Mouse (Mus musculus): Measurements from ENCODE around the gene Ccdc142. TPM values are rescaled to one million over a fixed set of nuclear protein-coding genes. Genes with fewer than 3 reads are reported as not detected.

Ccdc142 gene
- polyA plus RNA-seq (2016; fragmentation: Nextera tagmentation; extraction: Ambion mirVana): 1.7 and 3.8 TPM in 2 replicates

DNA sequence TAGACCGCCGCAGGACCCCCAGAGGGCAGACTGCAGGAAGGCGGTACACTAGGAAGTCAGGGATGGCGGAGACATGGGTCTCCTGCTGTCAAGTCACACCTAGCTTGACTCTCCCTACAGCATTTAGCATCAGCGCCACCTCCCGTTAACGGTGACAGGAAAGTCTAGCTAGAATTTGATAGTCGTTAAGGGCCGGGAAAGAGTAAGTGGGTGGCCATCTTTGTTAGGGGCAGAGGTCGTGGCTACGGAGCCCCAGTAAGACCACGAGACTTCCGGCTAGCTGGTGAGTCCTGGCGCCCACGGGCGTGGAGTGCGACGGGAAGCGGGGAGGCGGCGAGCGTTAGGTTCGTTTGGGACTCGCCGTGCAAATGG is at the start of gene Ccdc142, which contains the start of gene Gm42688:
TSS of gene Ccdc142 (plus strand) at position 286 of the 372 bp plus-strand sequence.
TSS of gene Gm42688 (plus strand) at position 302 of the 372 bp plus-strand sequence.
- Histone ChIP-seq H3K36me3 (peaks cover 7% of the 10 kb centered on the region; the same call in 1 of the 2 replicates), H3K4me3 (peak within 1 kb of the TSS; percentile 76), H3K9me3 (replicated peaks) (no peaks in the 10 kb centered on the region), H3K27me3 (ENCODE audit: low read depth, poor library complexity, severe bottlenecking) (peaks cover 11% of the 10 kb centered on the region), H3K27ac (peak within 1 kb of the TSS; percentile 89), H3K4me1 (peaks cover 36% of the 10 kb centered on the region)
- no peak for DNase-seq (ENCODE audit: low spot score)
- WGBS: 0% methylated on average over 25 of the region's 25 CpGs

DNA sequence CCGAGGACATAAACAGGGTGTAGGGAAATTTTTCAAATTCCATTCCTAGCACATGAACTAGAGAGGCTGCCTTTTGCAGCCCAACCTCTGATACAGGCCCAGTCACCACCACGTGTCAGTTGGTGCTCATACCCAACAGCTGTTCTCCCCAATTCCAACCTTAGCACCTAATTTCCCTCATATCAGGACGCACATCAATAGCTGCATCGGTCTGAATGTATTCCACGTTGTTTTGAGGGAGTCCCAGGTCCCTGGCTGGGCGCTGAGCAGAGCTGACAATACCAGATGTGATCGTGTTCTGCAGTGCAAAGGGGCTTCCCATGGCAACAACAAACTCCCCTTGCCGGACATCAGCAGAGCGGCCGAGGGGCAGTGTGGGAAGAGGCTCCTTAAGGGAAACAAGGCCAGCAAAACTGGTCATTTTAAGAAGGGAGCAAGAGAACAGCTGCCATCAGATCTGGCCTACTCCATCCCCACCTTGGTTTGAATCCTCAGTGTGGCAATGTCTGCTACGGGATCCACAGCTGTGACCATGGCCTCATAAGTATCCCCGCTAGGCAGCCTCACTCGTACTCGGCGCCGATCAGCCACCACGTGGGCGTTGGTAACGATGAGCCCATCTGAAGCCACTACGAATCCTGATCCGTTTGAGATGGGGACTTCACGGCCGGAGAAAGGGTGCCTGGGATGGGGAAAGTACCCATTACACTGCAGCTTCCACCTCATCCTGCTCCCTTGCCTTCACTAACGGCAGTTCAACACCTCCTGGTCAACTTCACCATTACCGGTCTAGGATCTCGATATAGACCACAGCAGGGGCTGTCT is 48.1 kb upstream of the Ccdc142 start:
- Histone ChIP-seq H3K27ac (peak overlapping the region; percentile 93), H3K27me3 (ENCODE audit: low read depth, poor library complexity, severe bottlenecking) (peaks cover 3% of the 10 kb centered on the region; the same call in 1 of the 2 replicates), H3K4me3 (peak overlapping the region; percentile 99), H3K4me1 (peaks cover 33% of the 10 kb centered on the region), H3K9me3 (replicated peaks) (no peaks in the 10 kb centered on the region), H3K36me3 (peaks cover 53% of the 10 kb centered on the region)
- peak; percentile 64 for DNase-seq (ENCODE audit: low spot score)
- 4% methylated on average over 26 of the region's 26 CpGs for WGBS

GRCm38 (mm10) chr6:83054074-83054851 is 47.1 kb upstream of the Ccdc142 start, which contains the start of gene Aup1:
TSS of gene Aup1 (plus strand) at chr6:83054521.
- Histone ChIP-seq H3K27ac (peak within 1 kb of the TSS; percentile 93), H3K4me3 (peak within 1 kb of the TSS; percentile 99), H3K9me3 (replicated peaks) (no peaks in the 10 kb centered on the region), H3K36me3 (peaks cover 56% of the 10 kb centered on the region), H3K27me3 (ENCODE audit: low read depth, poor library complexity, severe bottlenecking) (peaks cover 10% of the 10 kb centered on the region), H3K4me1 (peaks cover 33% of the 10 kb centered on the region)
- DNase-seq (ENCODE audit: low spot score): peak; percentile 98
- under 1% methylated on average over 64 of the region's 64 CpGs for WGBS

DNA sequence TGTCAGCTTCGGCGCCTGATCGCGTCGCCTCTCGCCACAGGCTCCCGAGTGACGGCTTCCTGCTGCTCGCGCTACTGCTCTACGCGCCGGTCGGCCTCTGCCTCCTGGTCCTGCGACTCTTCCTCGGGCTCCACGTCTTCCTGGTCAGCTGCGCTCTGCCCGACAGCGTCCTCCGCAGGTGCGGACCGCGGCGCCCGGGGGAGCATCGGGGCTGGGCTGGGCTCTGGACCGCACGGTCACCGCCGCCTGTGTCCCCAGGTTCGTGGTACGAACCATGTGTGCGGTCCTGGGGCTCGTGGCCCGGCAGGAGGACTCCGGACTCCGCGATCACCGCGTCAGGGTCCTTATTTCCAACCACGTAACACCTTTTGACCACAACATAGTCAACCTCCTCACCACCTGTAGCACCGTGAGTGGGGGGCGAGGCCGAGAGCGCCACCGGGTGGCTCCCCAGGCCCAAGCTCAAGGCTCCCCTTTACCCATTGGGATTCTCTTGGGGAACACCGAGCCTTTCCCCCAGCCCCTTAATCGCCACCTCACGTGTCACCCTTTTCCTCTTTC is 46.5 kb upstream of the Ccdc142 start, which contains the start of gene Htra2:
TSS of gene Htra2 (minus strand) at position 403 of the 561 bp plus-strand sequence.
- no peak for DNase-seq (ENCODE audit: low spot score)
- H3K4me1 ChIP-seq: peaks cover 29% of the 10 kb centered on the region
- peaks cover 17% of the 10 kb centered on the region for H3K27me3 ChIP-seq (ENCODE audit: low read depth, poor library complexity, severe bottlenecking)
- H3K4me3 ChIP-seq: peak within 1 kb of the TSS; percentile 99
- under 1% methylated on average over 50 of the region's 50 CpGs for WGBS
- peak within 1 kb of the TSS; percentile 93 for H3K27ac ChIP-seq
- peaks cover 52% of the 10 kb centered on the region for H3K36me3 ChIP-seq
- H3K9me3 ChIP-seq (replicated peaks): no peaks in the 10 kb centered on the region

DNA sequence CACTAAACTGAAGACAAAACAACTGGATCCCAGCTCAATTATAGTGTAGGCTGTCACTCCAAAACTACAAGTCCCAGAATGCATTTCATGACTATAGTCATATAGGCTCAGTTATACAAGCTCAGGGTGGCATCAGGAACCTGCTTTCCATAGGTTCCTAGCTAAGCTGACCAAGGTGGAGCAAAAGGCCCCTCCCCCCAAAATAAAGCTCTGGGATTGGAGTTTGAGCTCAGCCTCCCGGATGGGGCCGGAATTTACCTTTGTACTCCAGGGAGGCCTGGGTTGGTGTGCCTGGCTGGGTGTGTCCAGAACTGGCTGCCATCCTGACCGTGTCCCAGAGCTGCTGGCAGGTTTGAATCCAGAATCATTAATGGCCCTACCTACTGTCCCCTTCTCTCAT is 43.6 kb upstream of the Ccdc142 start, which contains the start of gene Dqx1:
TSS of gene Dqx1 (plus strand) at position 55 of the 400 bp plus-strand sequence.
- no peaks in the 10 kb centered on the region for H3K9me3 ChIP-seq (replicated peaks)
- H3K36me3 ChIP-seq: peaks cover 29% of the 10 kb centered on the region
- H3K27ac ChIP-seq: no peak within 1 kb of the TSS
- 50% methylated on average over 3 of the region's 3 CpGs for WGBS
- no peak for DNase-seq (ENCODE audit: low spot score)
- H3K4me1 ChIP-seq: peaks cover 36% of the 10 kb centered on the region
- peaks cover 46% of the 10 kb centered on the region for H3K27me3 ChIP-seq (ENCODE audit: low read depth, poor library complexity, severe bottlenecking)
- H3K4me3 ChIP-seq: no peak within 1 kb of the TSS

GRCm38 (mm10) chr6:83058725-83059124 is 42.7 kb upstream of the Ccdc142 start:
- H3K9me3 ChIP-seq (replicated peaks): no peaks in the 10 kb centered on the region
- 84% methylated on average over 2 of the region's 2 CpGs for WGBS

GRCm38 (mm10) chr6:83065995-83066394 is 35.4 kb upstream of the Ccdc142 start:
- WGBS: 46% methylated on average over 8 of the region's 8 CpGs
- Histone ChIP-seq H3K9me3 (replicated peaks) (no peaks in the 10 kb centered on the region), H3K27me3 (ENCODE audit: low read depth, poor library complexity, severe bottlenecking) (peaks cover 100% of the 10 kb centered on the region), H3K4me3 (no peak overlapping the region), H3K4me1 (peaks cover 29% of the 10 kb centered on the region), H3K36me3 (no peaks in the 10 kb centered on the region), H3K27ac (no peak overlapping the region)
- DNase-seq (ENCODE audit: low spot score): no peak

More at GRCm38 (mm10) chr6:83058725-83059124, 42.7 kb upstream of the Ccdc142 start:
- Histone ChIP-seq H3K27ac (no peak overlapping the region), H3K4me3 (no peak overlapping the region), H3K36me3 (peaks cover 29% of the 10 kb centered on the region), H3K27me3 (ENCODE audit: low read depth, poor library complexity, severe bottlenecking) (peaks cover 55% of the 10 kb centered on the region), H3K4me1 (peaks cover 27% of the 10 kb centered on the region)
- no peak for DNase-seq (ENCODE audit: low spot score)

DNA sequence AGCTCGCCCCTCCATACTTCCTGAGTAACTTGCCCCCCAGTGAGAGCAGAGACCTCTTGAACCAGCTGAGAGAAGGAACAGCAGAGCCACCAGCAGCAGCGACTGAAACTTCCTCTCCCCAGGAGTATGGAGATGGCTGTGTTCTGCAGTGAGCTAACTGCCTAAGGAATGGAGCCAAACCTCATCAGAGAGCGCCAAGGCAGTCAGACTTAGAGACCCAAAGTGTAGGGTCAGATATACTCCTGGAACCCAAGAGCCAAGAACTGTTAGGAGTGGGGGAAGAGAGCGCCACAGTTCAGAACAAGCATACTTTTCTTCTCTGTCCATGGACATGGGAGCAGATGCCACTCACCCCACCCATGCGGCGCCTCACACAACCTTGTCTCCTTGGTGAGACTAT is 35.0 kb upstream of the Ccdc142 start:
- Histone ChIP-seq H3K27ac (no peak overlapping the region), H3K9me3 (replicated peaks) (no peaks in the 10 kb centered on the region), H3K4me3 (no peak overlapping the region), H3K36me3 (no peaks in the 10 kb centered on the region), H3K27me3 (ENCODE audit: low read depth, poor library complexity, severe bottlenecking) (peaks cover 100% of the 10 kb centered on the region), H3K4me1 (peaks cover 33% of the 10 kb centered on the region)
- DNase-seq (ENCODE audit: low spot score): no peak
- WGBS: 23% methylated on average over 6 of the region's 6 CpGs

GRCm38 (mm10) chr6:83068221-83068620 is 33.2 kb upstream of the Ccdc142 start:
- Histone ChIP-seq H3K9me3 (replicated peaks) (no peaks in the 10 kb centered on the region), H3K4me3 (peak overlapping the region; percentile 44; the same call in 1 of the 2 replicates), H3K27ac (no peak overlapping the region), H3K4me1 (peaks cover 35% of the 10 kb centered on the region), H3K27me3 (ENCODE audit: low read depth, poor library complexity, severe bottlenecking) (peaks cover 100% of the 10 kb centered on the region), H3K36me3 (no peaks in the 10 kb centered on the region)
- DNase-seq (ENCODE audit: low spot score): no peak
- 4% methylated on average over 8 of the region's 8 CpGs for WGBS

DNA sequence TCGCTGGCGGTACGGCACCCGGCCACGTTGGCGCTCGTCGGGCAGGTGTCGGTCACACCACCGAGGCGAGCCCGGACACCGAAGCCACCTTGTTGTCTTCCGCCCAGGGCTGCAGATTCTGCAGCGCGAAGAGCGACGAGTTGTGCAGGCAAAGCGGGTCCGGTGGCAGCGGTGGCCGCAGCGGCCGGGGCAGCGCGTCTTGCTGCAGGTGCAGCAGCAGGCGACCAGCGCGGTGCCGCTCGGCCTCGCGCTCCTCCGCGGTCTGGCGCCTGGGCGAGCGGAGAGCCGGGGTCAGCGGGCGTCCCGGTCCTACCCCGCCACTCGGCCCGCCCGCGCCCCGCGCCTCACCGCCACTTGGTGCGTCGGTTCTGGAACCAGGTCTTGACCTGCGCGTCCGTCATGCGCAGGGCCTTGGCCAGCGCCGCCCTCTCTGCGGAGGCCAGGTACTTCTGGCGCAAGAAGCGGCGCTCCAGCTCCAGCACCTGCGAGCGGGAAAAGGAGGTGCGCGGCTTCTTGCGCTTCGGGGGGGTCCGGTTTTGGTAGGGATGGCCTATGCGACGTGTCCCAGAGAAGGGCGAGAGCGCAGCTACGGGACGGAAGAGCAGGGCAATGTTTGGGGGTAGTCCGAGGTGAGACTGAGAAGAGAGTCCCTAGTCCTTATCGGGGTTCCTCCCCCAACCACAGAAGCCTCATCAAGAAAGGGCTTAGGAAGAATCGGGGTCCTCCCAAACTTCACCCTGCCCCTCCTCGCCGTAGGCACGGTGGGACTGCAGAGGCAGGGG is 32.5 kb upstream of the Ccdc142 start:
- DNase-seq (ENCODE audit: low spot score): peak; percentile 69
- H3K27ac ChIP-seq: no peak overlapping the region
- H3K9me3 ChIP-seq (replicated peaks): no peaks in the 10 kb centered on the region
- H3K4me3 ChIP-seq: peak overlapping the region; percentile 44
- H3K36me3 ChIP-seq: no peaks in the 10 kb centered on the region
- H3K4me1 ChIP-seq: peaks cover 35% of the 10 kb centered on the region
- peaks cover 100% of the 10 kb centered on the region for H3K27me3 ChIP-seq (ENCODE audit: low read depth, poor library complexity, severe bottlenecking)
- 1% methylated on average over 81 of the region's 81 CpGs for WGBS

DNA sequence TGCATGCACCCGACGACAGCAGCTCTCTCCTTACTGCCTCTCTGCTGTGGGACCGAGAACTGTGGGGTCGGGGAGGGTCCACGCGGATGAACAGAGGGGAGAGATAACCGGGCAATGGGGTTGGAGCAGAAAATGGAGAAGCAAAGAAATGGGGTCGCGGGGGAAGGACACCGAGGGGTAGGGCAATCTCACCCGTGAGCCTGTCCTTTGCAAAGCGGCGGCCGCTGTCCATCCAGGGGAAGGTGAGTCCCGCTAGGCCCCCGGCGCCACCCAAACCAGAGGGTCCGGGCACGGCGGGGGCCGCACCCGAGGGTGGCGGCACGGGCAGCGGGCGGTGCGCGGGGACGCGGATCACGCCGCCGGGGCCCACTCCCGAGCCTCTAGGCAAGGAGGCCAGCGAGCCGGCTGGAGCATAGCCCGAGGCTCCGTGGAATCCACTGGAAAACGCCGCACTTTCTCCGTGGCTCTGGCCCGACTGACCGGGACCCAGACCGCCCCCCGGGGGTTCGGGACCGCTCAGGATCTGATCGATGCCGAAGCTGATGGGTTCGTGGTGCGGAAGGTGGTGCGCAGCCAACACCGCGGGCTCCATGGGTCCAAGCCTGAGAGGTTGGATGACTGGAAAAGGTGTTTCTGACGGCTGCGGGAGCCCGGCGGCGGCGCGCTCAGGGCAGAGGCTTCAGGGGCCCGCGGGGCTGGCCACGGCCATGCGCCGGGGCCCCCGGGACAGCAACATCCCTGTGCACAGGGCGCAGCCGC is 31.7 kb upstream of the Ccdc142 start:
- H3K4me1 ChIP-seq: peaks cover 35% of the 10 kb centered on the region
- H3K27me3 ChIP-seq (ENCODE audit: low read depth, poor library complexity, severe bottlenecking): peaks cover 100% of the 10 kb centered on the region
- no peaks in the 10 kb centered on the region for H3K36me3 ChIP-seq
- 1% methylated on average over 69 of the region's 69 CpGs for WGBS
- H3K4me3 ChIP-seq: peak overlapping the region; percentile 44
- no peaks in the 10 kb centered on the region for H3K9me3 ChIP-seq (replicated peaks)
- peak; percentile 68 for DNase-seq (ENCODE audit: low spot score)
- 0 out of 2 replicates have a peak overlapping the region, but pooled peaks have one; percentile 11 for H3K27ac ChIP-seq

DNA sequence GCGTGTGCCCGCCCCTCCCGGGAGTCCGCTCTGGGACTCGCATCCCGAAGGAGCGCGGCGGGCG is 31.3 kb upstream of the Ccdc142 start, which contains the start of gene Tlx2:
TSS of gene Tlx2 (minus strand) at position 47 of the 64 bp plus-strand sequence.
- H3K27me3 ChIP-seq (ENCODE audit: low read depth, poor library complexity, severe bottlenecking): peaks cover 100% of the 10 kb centered on the region
- peaks cover 35% of the 10 kb centered on the region for H3K4me1 ChIP-seq
- H3K36me3 ChIP-seq: no peaks in the 10 kb centered on the region
- H3K27ac ChIP-seq: 0 out of 2 replicates have a peak within 1 kb of the TSS, but pooled peaks have one; percentile 27
- no peaks in the 10 kb centered on the region for H3K9me3 ChIP-seq (replicated peaks)
- WGBS: under 1% methylated on average over 10 of the region's 10 CpGs
- DNase-seq (ENCODE audit: low spot score): no peak
- H3K4me3 ChIP-seq: peak within 1 kb of the TSS; percentile 44

Data from limb, embryonic 10.5 days (tissue).